Mouse (Mus musculus) megakaryocyte, adult 5-6 weeks (primary cell): ENCODE measurements around the gene Xkr7. TPM values are rescaled to one million over a fixed set of nuclear protein-coding genes. Genes with fewer than 3 reads are reported as not detected.

Experiments
- ATAC-seq: 2 replicates; pipeline ENCODE4 v1.8.0; 2016; ENCODE audit warnings: mild to moderate bottlenecking, inconsistent platforms; ENCODE audit not compliant: poor library complexity, severe bottlenecking
- total RNA-seq, 2 experiments: library from RNA; stranded (forward) in 1 of 2; stranded (reverse) in 1 of 2; fragments of 153-499, 151-499 nt in 1 of 2; fragments of 221-1000, 200-1000 nt in 1 of 2; gene quantifications; 2 replicates each; pipeline versions ENCODE4 v1.2.3 to v1.2.4; 2015 to 2017

Xkr7 gene
- total RNA-seq, 2 experiments from 2014 or later, result not detected

GRCm38 (mm10) chr2:153032083-153032842 lies 611 bp downstream of the Xkr7 start:
- ATAC-seq, result peak; percentile 94

GRCm38 (mm10) chr2:153032973-153033372 lies 1.3 kb downstream of the Xkr7 start:
- no peak for ATAC-seq

- no peak for ATAC-seq
Measured at GRCm38 (mm10) chr2:153033545-153034230, 2.0 kb downstream of the Xkr7 start.

- ATAC-seq, result no peak
Measured at GRCm38 (mm10) chr2:153036690-153037089, 5.0 kb downstream of the Xkr7 start.

GRCm38 (mm10) chr2:153043886-153044285 lies 12.2 kb downstream of the Xkr7 start:
- no peak for ATAC-seq

GRCm38 (mm10) chr2:153045884-153046299 lies 14.2 kb downstream of the Xkr7 start:
- ATAC-seq, result no peak

- peak; percentile 67 for ATAC-seq
Measured at GRCm38 (mm10) chr2:153047828-153048465, 16.3 kb downstream of the Xkr7 start.

- no peak for ATAC-seq
Measured at GRCm38 (mm10) chr2:153049288-153049996, 17.8 kb downstream of the Xkr7 start.

- ATAC-seq, result no peak
Measured at GRCm38 (mm10) chr2:153049997-153050358, 18.3 kb downstream of the Xkr7 start.

GRCm38 (mm10) chr2:153051095-153051494 lies 19.4 kb downstream of the Xkr7 start:
- ATAC-seq, result no peak

GRCm38 (mm10) chr2:153051537-153051936 lies 19.9 kb downstream of the Xkr7 start:
- ATAC-seq, result peak; percentile 69

GRCm38 (mm10) chr2:153052700-153053351 lies 21.2 kb downstream of the Xkr7 start:
- peak; percentile 25 for ATAC-seq

GRCm38 (mm10) chr2:153053896-153054295 lies 22.2 kb downstream of the Xkr7 start:
- ATAC-seq, result no peak

GRCm38 (mm10) chr2:153055270-153055920 lies 23.7 kb downstream of the Xkr7 start:
- no peak for ATAC-seq

GRCm38 (mm10) chr2:153058365-153058764 lies 26.7 kb downstream of the Xkr7 start:
- peak; percentile 81 for ATAC-seq

GRCm38 (mm10) chr2:153060216-153060615 lies 28.6 kb downstream of the Xkr7 start:
- ATAC-seq, result no peak

GRCm38 (mm10) chr2:153063394-153063793 lies 31.7 kb downstream of the Xkr7 start:
- ATAC-seq, result no peak

- ATAC-seq, result no peak; the same call in 1 of the 2 replicates
Measured at GRCm38 (mm10) chr2:153064190-153064970, 32.7 kb downstream of the Xkr7 start.
